Mouse (Mus musculus) right cerebral cortex, postnatal 10 days (tissue): Measurements from ENCODE around the gene Ppp1r2.

ENCODE experiments used
- DNase-seq, 2 experiments: peaks; one replicate each; pipeline ENCODE4 v3.0.0; 2021; ENCODE audit warnings: low spot score in 2 of 2

Gene Ppp1r2

DNA sequence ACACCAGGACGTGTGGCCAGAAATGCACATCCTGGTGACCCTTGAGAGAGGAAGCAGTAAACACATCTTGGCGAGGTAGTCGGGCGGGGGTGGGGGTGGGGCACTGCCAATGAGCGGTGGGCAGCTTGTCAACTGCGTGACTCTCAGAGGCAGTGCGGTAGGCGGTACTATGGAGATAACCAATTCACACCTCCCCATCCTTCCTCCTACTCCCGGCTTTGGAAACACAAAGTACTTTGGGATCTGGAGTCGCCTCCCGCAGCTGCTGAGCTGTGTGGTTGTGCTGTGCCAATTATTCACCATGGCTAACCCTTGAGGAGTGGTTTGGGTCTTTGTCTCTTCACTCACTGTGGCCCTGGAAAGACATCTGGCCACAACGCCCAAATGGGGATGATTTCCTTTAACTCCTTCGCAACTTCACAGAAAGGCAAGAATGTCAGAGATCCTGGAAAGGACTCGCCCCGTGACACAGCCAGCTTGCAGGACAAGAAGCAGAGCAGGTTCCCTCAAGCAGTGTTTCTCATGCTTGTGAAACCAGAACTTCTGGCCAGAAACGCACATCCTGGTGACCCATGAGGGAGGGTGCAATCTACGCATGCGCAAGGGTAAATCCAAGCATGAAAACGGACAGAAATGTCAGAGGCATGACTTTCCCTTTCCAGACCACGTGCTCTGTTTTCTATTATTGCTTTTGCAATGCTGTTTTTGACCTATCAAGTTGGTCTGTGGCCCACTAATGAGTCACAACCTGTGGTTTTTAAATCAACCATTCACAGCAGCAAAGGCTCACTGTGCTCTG is 41.3 kb downstream of the Ppp1r2 start:
- peak in 1 of 2 experiments; percentile 63 for DNase-seq

DNA sequence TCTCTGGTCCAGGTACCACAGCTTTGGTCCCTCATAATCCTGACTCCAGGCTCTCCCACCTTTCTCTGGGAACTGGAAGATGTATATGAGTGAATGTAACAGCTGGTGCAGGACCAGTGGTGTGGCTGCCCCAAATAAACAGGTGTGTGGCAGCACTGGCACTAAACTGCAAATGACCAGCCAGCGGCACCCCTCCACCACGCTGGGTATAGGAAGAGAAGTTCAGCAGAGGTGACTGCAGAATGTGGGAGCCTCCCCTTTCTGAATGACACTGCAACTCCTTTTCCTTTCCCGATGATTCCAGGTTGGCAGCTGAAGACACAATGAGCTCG is 41.9 kb downstream of the Ppp1r2 start:
- no peak for DNase-seq

DNA sequence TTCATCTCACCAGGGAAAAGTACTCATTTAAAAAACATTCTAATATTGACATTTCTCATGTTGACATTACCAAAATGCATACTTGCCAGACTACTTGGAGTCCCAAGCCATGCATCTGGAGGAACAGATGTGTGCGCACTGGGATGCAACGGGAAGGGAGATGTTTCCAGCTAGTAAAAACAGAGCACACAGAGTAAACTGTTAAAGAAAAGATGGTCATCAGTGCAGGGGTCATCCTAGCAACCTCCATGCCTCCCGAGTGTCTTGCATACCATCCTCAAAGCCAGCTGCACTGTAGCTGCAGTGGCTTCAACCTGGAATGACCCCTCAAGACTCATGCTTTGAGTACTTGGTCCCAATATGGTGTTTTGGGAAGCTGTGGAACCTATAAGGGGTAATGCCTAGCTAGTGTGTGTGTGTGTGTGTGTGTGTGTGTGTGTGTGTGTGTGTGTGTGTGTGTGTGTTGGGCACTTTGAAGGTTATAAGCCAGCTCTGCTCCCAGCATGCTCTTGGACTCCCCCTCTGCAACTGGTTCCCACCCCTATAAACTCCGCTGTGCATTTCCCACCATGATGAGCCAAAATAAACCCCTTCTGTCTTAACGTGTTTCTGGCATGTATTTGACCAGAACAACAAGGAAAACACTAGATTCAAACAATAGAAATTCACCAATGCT is 42.4 kb downstream of the Ppp1r2 start:
- DNase-seq, result peak in 1 of 2 experiments; percentile 17

DNA sequence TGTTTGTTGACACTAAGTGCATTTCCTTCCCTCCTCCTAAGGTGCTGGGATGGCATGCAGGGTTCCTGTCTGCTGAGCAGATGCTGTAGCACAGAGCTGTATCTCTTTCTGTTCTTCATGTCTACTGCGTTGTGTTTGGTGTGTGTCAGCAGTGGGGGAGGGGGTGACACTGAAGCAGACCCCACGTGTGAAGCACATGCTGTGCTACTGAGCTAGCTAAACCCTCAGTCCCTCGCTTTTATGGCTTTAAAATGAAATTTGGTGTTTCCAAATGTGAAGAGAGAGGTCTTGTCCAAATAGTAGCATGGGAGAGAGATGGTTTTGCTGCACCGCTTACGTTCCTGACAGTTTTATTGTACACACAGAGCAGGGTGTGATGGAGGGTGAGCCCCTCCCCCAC is 43.5 kb downstream of the Ppp1r2 start:
- peak in 1 of 2 experiments; percentile 17 for DNase-seq

DNA sequence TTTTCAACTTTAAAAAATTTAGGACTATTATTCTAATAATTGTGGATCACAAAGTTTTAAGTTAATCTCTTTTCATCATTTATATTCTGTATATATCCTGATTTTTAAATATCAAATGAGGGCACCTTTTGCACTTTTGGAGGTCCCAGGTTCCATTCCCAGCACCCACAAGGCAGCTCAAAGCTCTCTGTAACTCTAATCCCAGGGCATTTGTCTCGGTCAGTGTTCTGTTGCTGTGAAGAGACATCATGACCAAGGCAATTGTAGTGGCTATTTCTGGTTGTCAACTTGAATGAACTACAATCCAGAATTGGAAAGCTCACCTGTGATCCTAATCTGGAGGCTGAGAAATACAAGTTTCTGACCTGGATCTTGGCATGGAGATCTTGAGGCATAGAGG is 47.3 kb downstream of the Ppp1r2 start:
- DNase-seq, result peak in 1 of 2 experiments; percentile 5

DNA sequence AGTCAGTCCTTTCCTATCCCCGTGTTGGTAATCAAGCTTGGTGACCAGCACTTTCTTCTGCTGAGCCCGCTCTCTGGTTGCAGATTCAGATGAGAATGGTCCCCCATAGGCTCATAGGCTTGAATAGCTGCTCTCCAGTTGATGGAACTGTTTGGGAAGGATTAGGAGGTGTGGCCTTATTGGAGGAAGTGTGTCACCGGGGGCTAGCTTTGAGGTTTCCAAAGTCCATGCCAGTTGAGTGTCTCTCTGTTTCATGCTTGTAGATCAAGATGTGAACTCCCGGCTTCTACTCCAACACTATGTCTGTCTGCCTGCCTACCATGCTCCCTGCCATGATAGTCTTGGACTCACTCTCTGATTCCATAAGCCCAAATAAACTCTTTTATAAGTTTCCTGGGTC is 59.8 kb downstream of the Ppp1r2 start:
- DNase-seq, result no peak

DNA sequence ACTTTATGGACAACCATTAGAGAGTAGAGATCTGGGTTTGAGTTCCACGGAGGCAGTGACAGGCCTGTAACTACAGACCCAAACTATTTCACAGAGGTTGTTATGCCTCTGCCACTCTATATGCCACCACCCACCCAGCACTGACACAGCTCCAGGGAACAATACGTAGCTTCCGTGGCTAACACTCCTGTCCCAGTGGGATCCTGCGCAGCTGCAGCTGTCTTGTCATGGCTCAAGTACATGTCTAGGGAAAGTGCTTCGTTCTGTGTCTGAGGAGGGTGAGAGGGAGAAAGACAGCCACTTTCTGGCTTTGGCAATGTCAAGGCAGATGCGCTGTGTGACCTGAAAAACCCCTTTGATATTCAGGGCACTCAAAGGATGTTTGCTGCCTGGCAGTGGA is 61.6 kb downstream of the Ppp1r2 start:
- peak; percentile 7 to 13 for DNase-seq

DNA sequence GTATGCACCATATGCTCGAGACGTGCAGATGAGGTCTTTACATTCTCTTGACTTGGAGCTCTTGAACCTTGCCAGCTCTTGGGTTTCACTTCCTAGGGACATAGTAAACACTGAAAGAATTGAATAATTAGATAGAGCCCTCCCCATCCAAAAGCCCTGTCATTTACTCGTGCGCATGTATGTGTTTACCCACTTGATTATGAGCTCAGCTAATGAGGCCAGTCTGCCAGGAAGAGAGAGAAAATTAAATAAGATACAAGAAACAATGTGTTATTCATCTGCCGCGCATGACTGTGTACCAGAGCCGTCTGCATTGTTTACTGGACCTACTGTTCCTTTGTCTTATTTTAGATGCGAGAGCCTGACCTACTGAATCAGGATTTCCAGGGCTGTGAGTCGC is 63.6 kb downstream of the Ppp1r2 start:
- peak; percentile 4 to 11 for DNase-seq

DNA sequence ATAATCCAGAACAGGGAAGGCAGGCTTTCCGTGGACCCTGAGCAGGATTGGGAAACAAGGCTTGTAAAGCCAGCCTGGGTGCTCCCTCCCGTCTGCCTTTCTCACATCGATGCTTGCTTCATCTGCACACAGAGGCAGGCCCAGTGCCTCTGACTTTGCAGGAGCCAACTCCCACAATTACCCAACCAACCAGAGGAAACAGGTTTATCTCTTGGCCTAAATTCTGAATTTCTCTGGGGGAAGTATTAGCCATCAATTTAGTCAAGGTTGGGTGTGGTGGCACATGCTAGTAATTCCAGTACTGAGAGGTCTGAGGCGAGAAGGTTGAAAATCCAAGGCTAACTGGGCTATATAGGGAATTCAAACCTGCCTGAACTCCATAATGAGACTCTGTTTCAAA is 64.6 kb downstream of the Ppp1r2 start:
- DNase-seq, result peak; percentile 1 to 7

DNA sequence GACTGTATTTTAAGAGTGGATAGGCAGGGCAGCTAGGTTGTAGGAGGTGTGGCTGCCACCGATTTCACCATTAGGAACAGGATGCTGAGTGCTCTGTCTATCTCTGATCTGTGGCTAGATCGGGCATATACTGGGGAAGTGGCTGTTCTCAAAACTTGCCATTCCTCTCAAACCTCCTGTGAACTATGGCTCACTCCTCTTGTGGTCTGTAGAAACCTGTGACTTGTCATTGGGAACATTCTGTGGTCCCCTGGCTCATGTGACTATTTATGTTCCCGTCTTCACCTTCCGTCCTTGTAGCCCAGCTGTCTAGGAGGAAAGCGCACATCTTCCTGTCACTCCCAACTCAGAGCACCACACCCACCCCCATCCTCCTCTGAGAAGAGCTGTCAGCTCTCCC is 65.2 kb downstream of the Ppp1r2 start:
- peak; percentile 10 to 12 for DNase-seq

DNA sequence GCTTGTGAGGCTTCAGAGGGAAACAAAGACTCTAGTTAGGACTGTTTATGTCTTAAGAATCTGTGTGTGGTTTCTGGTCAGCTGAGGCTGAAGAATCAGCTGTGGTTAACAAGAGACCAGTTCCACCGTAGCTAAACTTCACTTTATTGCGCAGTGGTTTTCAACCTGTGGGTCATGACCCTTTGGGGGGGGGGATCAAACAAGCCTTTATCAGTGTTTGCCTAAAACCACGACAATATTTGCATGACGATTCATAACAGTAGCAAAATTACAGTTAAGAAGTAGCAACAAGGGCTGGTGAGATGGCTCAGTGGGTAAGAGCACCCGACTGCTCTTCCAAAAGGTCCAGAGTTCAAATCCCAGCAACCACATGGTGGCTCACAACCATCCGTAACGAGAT is 69.4 kb downstream of the Ppp1r2 start:
- peak in 1 of 2 experiments; percentile 10 for DNase-seq

DNA sequence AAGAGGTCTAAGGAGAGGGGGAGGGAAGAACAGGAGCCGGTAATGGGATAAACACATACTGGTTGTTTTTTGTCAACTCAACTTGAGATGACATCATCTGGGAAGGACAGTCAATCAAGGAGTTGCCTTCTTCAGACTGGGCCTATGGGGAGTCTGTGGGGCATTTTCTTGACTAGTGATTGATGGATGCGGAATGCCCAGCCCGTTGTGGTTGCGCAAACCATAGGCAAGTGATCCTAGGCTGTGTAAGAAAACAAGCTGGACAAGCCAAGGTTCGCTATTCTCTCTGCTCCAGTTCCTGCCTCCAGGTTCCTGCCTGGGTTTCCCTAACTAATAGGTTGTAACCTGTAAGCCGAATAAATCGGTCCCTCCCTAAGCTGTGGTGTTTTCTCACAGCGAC is 69.9 kb downstream of the Ppp1r2 start:
- peak; percentile 13 to 18 for DNase-seq

DNA sequence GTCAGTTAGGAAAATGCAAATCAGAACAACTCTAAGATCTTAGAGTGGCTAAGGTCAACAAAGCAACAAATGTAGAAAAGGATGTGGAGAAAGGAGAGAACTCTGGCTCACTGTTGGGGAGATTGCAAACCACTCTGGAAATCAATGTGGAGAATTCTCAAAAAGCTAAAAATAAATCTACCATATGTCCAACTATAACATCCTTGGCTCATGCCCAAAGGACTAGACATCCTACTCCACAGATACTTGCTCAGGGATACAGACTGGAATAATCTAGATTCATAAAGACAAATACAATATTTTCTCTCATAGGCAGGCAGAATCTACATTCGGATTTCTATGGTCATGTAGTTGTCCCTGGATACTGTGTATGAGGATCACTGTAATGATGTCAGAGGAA is 70.9 kb downstream of the Ppp1r2 start:
- peak; percentile 12 to 25 for DNase-seq

DNA sequence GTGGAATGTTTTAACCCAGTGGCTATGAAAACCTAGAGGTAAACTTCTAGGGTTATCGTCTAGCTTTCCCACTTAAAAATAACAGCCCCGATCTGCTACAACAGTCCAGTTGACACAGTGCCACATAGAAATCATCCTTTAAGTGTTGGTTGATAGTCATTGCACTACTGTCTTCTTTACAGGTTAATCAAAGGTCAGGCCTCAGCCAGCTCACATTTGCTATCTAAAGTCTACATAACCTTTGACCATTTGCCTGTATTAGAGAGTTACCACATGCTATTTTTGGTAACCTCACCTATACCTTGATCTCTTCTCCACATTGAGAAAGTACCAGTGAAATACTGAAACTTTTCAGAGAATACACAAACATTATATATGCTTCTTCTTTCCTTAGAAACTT is 73.4 kb downstream of the Ppp1r2 start:
- peak in 1 of 2 experiments; percentile 19 for DNase-seq
